Comparison of ENCODE assay signal across 22 mouse cellular contexts in the genomic region with DNA sequence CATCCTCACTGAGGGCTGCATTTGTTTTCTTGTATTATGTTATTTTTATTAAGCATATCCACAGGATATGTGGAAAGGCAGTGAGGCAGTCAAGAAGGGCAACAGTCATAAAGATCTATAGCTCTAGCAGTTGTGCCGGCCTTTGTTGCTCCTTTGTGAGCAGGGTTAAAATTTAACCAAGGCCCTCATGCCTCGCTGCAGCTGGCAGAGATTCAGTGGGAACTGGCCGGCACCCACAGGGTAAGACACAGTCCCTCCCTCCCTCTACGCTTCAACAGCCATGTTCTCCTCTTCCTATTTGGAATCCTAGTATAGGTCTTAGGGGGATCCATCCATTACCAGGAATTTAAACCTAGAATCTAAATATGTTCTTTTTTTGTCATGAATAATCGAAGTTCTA.
A peak's percentile ranks its signal among the peaks of the same experiment; 100 is the strongest.
DNase-seq lines count a peak whose midpoint lies in the region; ATAC-seq and TF ChIP-seq lines count a peak whose summit lies in the region.
"Had no signal": no experiment of that assay in that cellular context is flagged by ENCODE, and none has a peak within 500 bp of the region (broad histone marks: within the 10 kb centered on the region; RNA-seq: fewer than 3 reads in every experiment).

No protein-coding gene starts in this region.

- TF ChIP-seq CTCF in liver, postnatal 0 days (IDR thresholded peaks at IDR 0.05; ENCODE audit: low read depth): no peak
- TF ChIP-seq CTCF in kidney, postnatal 0 days (IDR thresholded peaks at IDR 0.05; ENCODE audit: low read depth): no peak

- no peak for ATAC-seq in liver, postnatal 0 days
- ATAC-seq in kidney, postnatal 0 days (replicated peaks; ENCODE audit: low FRiP score, low read depth): no peak
- peak; percentile 56; the same call in 1 of the 2 replicates for ATAC-seq in stomach, embryonic 15.5 days (ENCODE audit: insufficient read depth, low FRiP score, low read depth)
- no peak for ATAC-seq in CD4-positive, CD25-positive, alpha-beta regulatory T cell, adult 4 months
- ATAC-seq: activated CD4-positive, CD25-positive, alpha-beta regulatory T cell, adult 4 months; lung, postnatal 0 days; midbrain, embryonic 15.5 days had no signal

- H3K27me3 ChIP-seq in liver, postnatal 0 days (ENCODE audit: insufficient read depth, low read length): no peaks in the 10 kb centered on the region
- no peaks in the 10 kb centered on the region for H3K27me3 ChIP-seq in kidney, postnatal 0 days (ENCODE audit: insufficient read depth, low read length)
- no peaks in the 10 kb centered on the region for H3K27me3 ChIP-seq in stomach, embryonic 15.5 days (replicated peaks)
- H3K27me3 ChIP-seq: liver, embryonic 13.5 days; midbrain, embryonic 15.5 days had no signal

- H3K4me1 ChIP-seq in liver, postnatal 0 days (ENCODE audit: insufficient read depth): no peaks in the 10 kb centered on the region
- H3K4me1 ChIP-seq in kidney, postnatal 0 days (replicated peaks; ENCODE audit: insufficient read depth, low read length): no peaks in the 10 kb centered on the region
- no peaks in the 10 kb centered on the region for H3K4me1 ChIP-seq in stomach, embryonic 15.5 days
- H3K4me1 ChIP-seq: embryonic facial prominence, embryonic 13.5 days; liver, embryonic 13.5 days; megakaryocyte, embryonic 14.5 days; midbrain, embryonic 15.5 days had no signal

- 62% methylated on average over 5 of the region's 5 CpGs for WGBS in liver, postnatal 0 days (ENCODE audit: insufficient replicate concordance)
- WGBS in kidney, postnatal 0 days: 44% methylated on average over 5 of the region's 5 CpGs
- WGBS in stomach, embryonic 15.5 days: 68% methylated on average over 5 of the region's 5 CpGs

- H3K4me3 ChIP-seq in liver, postnatal 0 days (ENCODE audit: low read depth, low read length): no peak overlapping the region
- H3K4me3 ChIP-seq in kidney, postnatal 0 days (replicated peaks; ENCODE audit: low read depth, low read length): no peak overlapping the region
- H3K4me3 ChIP-seq in stomach, embryonic 15.5 days (replicated peaks): no peak overlapping the region
- H3K4me3 ChIP-seq: embryonic facial prominence, embryonic 13.5 days; liver, embryonic 13.5 days; megakaryocyte, embryonic 14.5 days; midbrain, embryonic 15.5 days had no signal

- H3K27ac ChIP-seq in liver, postnatal 0 days (ENCODE audit: low read depth): no peak overlapping the region
- H3K27ac ChIP-seq in kidney, postnatal 0 days: no peak overlapping the region
- no peak overlapping the region for H3K27ac ChIP-seq in stomach, embryonic 15.5 days
- H3K27ac ChIP-seq: embryonic facial prominence, embryonic 13.5 days; hindbrain, embryonic 14.5 days; liver, embryonic 13.5 days; midbrain, embryonic 15.5 days had no signal

- no peak overlapping the region for H3K9ac ChIP-seq in liver, postnatal 0 days (replicated peaks)
- no peak overlapping the region for H3K9ac ChIP-seq in kidney, postnatal 0 days (ENCODE audit: low read depth, low read length)
- no peak overlapping the region for H3K9ac ChIP-seq in stomach, embryonic 15.5 days
- H3K9ac ChIP-seq: embryonic facial prominence, embryonic 13.5 days; hindbrain, embryonic 14.5 days; liver, embryonic 13.5 days; midbrain, embryonic 15.5 days had no signal

- no peak overlapping the region for H3K4me2 ChIP-seq in liver, postnatal 0 days (ENCODE audit: low read depth, low read length)
- H3K4me2 ChIP-seq in kidney, postnatal 0 days (ENCODE audit: low read length): no peak overlapping the region
- H3K4me2 ChIP-seq in stomach, embryonic 15.5 days: no peak overlapping the region
- H3K4me2 ChIP-seq: embryonic facial prominence, embryonic 13.5 days; hindbrain, embryonic 14.5 days; liver, embryonic 13.5 days; midbrain, embryonic 15.5 days had no signal

- no peaks in the 10 kb centered on the region for H3K9me3 ChIP-seq in liver, postnatal 0 days (ENCODE audit: low read length)
- H3K9me3 ChIP-seq in kidney, postnatal 0 days (replicated peaks; ENCODE audit: low read length): no peaks in the 10 kb centered on the region
- no peaks in the 10 kb centered on the region for H3K9me3 ChIP-seq in stomach, embryonic 15.5 days
- H3K9me3 ChIP-seq: embryonic facial prominence, embryonic 13.5 days; liver, embryonic 13.5 days; megakaryocyte, embryonic 14.5 days; midbrain, embryonic 15.5 days had no signal

- H3K36me3 ChIP-seq in liver, postnatal 0 days (replicated peaks; ENCODE audit: insufficient read depth, low read length): no peaks in the 10 kb centered on the region
- no peaks in the 10 kb centered on the region for H3K36me3 ChIP-seq in kidney, postnatal 0 days (ENCODE audit: insufficient read depth, low read length)
- no peaks in the 10 kb centered on the region for H3K36me3 ChIP-seq in stomach, embryonic 15.5 days
- H3K36me3 ChIP-seq: embryonic facial prominence, embryonic 13.5 days; liver, embryonic 13.5 days; midbrain, embryonic 15.5 days had no signal

- no peak for TF ChIP-seq EP300 in liver, postnatal 0 days (IDR thresholded peaks at IDR 0.05; ENCODE audit: low read depth)

- peak; percentile 12 for DNase-seq in liver, postnatal 0 days
- no peak for DNase-seq in liver
- DNase-seq in kidney, adult 18-20 months: peak; percentile 45
- peak; percentile 1 for DNase-seq in kidney, postnatal 0 days (ENCODE audit: low spot score)
- no peak for DNase-seq in thymus, postnatal 10 days (ENCODE audit: low spot score in 2 of 2)
- DNase-seq: adrenal gland, postnatal 25 days; B cell, adult 2 months; cerebellum, adult 9-10 months; gastrocnemius, postnatal 10 days; heart, postnatal 10 days; layer of hippocampus, postnatal 36 days; liver, embryonic 13.5 days; spleen, adult 18-20 months; thymus, postnatal 14 days had no signal

Comparison
In these comparisons a context has a peak if more than half of its experiments do, and no peak if none do; other contexts are left out.
1. DNase-seq: peak in liver, postnatal 0 days (single experiment), kidney, adult 18-20 months (single experiment) and kidney, postnatal 0 days (single experiment); none in liver (single experiment) and thymus, postnatal 10 days (0 of 2).